Mouse (Mus musculus) urinary bladder, postnatal 4 days (tissue): Measurements from ENCODE around the gene Vax1.

Experiments
- DNase-seq, 2 experiments: peaks; one replicate each; pipeline ENCODE4 v3.0.0; 2021 to 2022; ENCODE audit warnings: low spot score in 2 of 2

The Vax1 gene

GRCm38 (mm10) chr19:59169936-59170765 lies at the start of gene Vax1:
Gene Vax1, minus strand, starts transcription at chr19:59170056.
- DNase-seq, result no peak

- DNase-seq, result peak in 1 of 2 experiments; percentile 54
Observed at GRCm38 (mm10) chr19:59218991-59219390, 49.1 kb upstream of the Vax1 start, which contains the start of gene Kcnk18. Gene Kcnk18, plus strand, starts transcription at chr19:59219214.

- peak in 1 of 2 experiments; percentile 42 for DNase-seq
Observed at GRCm38 (mm10) chr19:59216891-59217290, 47.0 kb upstream of the Vax1 start.

GRCm38 (mm10) chr19:59208986-59209385 lies 39.1 kb upstream of the Vax1 start:
- peak in 1 of 2 experiments; percentile 55 for DNase-seq

GRCm38 (mm10) chr19:59208475-59208874 lies 38.6 kb upstream of the Vax1 start:
- DNase-seq, result peak in 1 of 2 experiments; percentile 76

- peak; percentile 37 to 72 for DNase-seq
Observed at GRCm38 (mm10) chr19:59198161-59198560, 28.3 kb upstream of the Vax1 start.

GRCm38 (mm10) chr19:59196111-59196666 lies 26.3 kb upstream of the Vax1 start:
- DNase-seq, result peak in 1 of 2 experiments; percentile 63

GRCm38 (mm10) chr19:59195181-59195770 lies 25.4 kb upstream of the Vax1 start:
- DNase-seq, result peak in 1 of 2 experiments; percentile 14

- peak in 1 of 2 experiments; percentile 59 for DNase-seq
Observed at GRCm38 (mm10) chr19:59193986-59194820, 24.3 kb upstream of the Vax1 start.

- peak in 1 of 2 experiments; percentile 40 for DNase-seq
Observed at GRCm38 (mm10) chr19:59193456-59193855, 23.6 kb upstream of the Vax1 start.

- DNase-seq, result no peak
Observed at GRCm38 (mm10) chr19:59192491-59192890, 22.6 kb upstream of the Vax1 start.

- DNase-seq, result peak in 1 of 2 experiments; percentile 3
Observed at GRCm38 (mm10) chr19:59191123-59191505, 21.3 kb upstream of the Vax1 start.

GRCm38 (mm10) chr19:59190431-59191122 lies 20.7 kb upstream of the Vax1 start:
- DNase-seq, result peak in 1 of 2 experiments; percentile 8

- DNase-seq, result no peak
Observed at GRCm38 (mm10) chr19:59188981-59189380, 19.1 kb upstream of the Vax1 start.

- DNase-seq, result no peak
Observed at GRCm38 (mm10) chr19:59184000-59184399, 14.1 kb upstream of the Vax1 start.

GRCm38 (mm10) chr19:59173341-59174015 lies 3.6 kb upstream of the Vax1 start:
- no peak for DNase-seq

GRCm38 (mm10) chr19:59172781-59173180 lies 2.9 kb upstream of the Vax1 start:
- no peak for DNase-seq

GRCm38 (mm10) chr19:59171871-59172245 lies 2.0 kb upstream of the Vax1 start:
- no peak for DNase-seq

GRCm38 (mm10) chr19:59171151-59171870 lies 1.5 kb upstream of the Vax1 start:
- no peak for DNase-seq

- no peak for DNase-seq
Observed at GRCm38 (mm10) chr19:59170766-59171095, 875 bp upstream of the Vax1 start.
